Mouse (Mus musculus) stomach, embryonic 16.5 days (tissue): ENCODE data around the gene Nr4a2. TPM values are rescaled to one million over a fixed set of nuclear protein-coding genes. Genes with fewer than 3 reads are reported as not detected.

Source experiments
- polyA plus RNA-seq: library from polyadenylated mRNA; unstranded; fragments of >200 nt; fragmentation: Nextera tagmentation; extraction: Ambion mirVana; gene quantifications from 2 replicates; pipeline ENCODE4 v1.2.1, GENCODE M21; 2015

The Nr4a2 gene
- polyA plus RNA-seq, 1 experiment from 2014 or later, result 7.0 TPM

Other genes starting within 250 kb of the Nr4a2 start
- 36.5 and 46.2 TPM in 2 replicates for gene Gpd2, start 113.6 kb upstream of the Nr4a2 start, polyA plus RNA-seq